Mouse (Mus musculus) stomach, adult 2 months (tissue): ENCODE measurements around the gene Atm. TPM values are rescaled to one million over a fixed set of nuclear protein-coding genes. Genes with fewer than 3 reads are reported as not detected.

Experiments
- polyA plus RNA-seq: library from polyadenylated mRNA; depleted of rRNA; stranded (reverse); fragments of >200 nt; gene quantifications from 2 replicates; pipeline ENCODE4 v1.2.3, GENCODE M21; 2012; rRNA removed

Atm gene
- polyA plus RNA-seq = 0.16 and 0.70 TPM in 2 replicates

GRCm38 (mm10) chr9:53536558-53537320 is at the start of gene Atm, which contains the start of gene Npat:
TSS of gene Atm (minus strand) at chr9:53536740.
TSS of gene Npat (plus strand) at chr9:53537047.

GRCm38 (mm10) chr9:53402291-53402711 is 134.2 kb downstream of the Atm start, which contains the start of gene 4930550C14Rik:
TSS of gene 4930550C14Rik (plus strand) at chr9:53402325.

Other genes with a start within 250 kb of the Atm start
- gene Exph5, start 235.1 kb downstream of the Atm start, polyA plus RNA-seq = 0.39 and 0.81 TPM in 2 replicates
- gene Kdelc2, start 152.7 kb downstream of the Atm start, polyA plus RNA-seq = 3.1 and 3.7 TPM in 2 replicates
- gene 4930550C14Rik, start 134.4 kb downstream of the Atm start, polyA plus RNA-seq = 0.02 and 0.05 TPM in 2 replicates
- 0.24 and 0.48 TPM in 2 replicates for gene Npat, start 307 bp upstream of the Atm start, polyA plus RNA-seq
- 11.3 and 13.3 TPM in 2 replicates for gene Acat1, start 73.6 kb upstream of the Atm start, polyA plus RNA-seq
- gene Cul5, start 133.3 kb upstream of the Atm start, polyA plus RNA-seq = 1.3 and 1.6 TPM in 2 replicates
- 0.03 TPM in 1 of 2 replicates, not detected in the other for gene Rab39, start 169.5 kb upstream of the Atm start, polyA plus RNA-seq
- 1.5 and 2.0 TPM in 2 replicates for gene Slc35f2, start 234.8 kb upstream of the Atm start, polyA plus RNA-seq